Mouse (Mus musculus): ENCODE data around the gene Abl2.

GRCm38 (mm10) chr1:156644061-156644460 lies 85.5 kb downstream of the Abl2 start:
- no peak for TF ChIP-seq CTCF (IDR thresholded peaks at IDR 0.05; ENCODE audit: control insufficient read depth, insufficient read depth, insufficient replicate concordance, low read depth, low read length)
- no peak for TF ChIP-seq POLR2A (IDR thresholded peaks at IDR 0.05; ENCODE audit: control insufficient read depth, low read depth, low read length)
